Mouse (Mus musculus) thymus, postnatal 0 days (tissue): Measurements from ENCODE around the gene Eif3m. TPM values are rescaled to one million over a fixed set of nuclear protein-coding genes. Genes with fewer than 3 reads are reported as not detected.
A peak's percentile ranks its signal among the peaks of the same experiment; 100 is the strongest.
"Not testable (repeated sequence)": the region's sequence is repeated elsewhere in the genome, so short reads cannot be mapped to it uniquely, and the experiment has no call there.

Experiments
- DNase-seq: peaks from one replicate; pipeline ENCODE4 v3.0.0-alpha.2; 2015; ENCODE audit warnings: low spot score
- polyA plus RNA-seq: library from polyadenylated mRNA; unstranded; fragments of >200 nt; fragmentation: Nextera tagmentation; extraction: Ambion mirVana; gene quantifications from 2 replicates; pipeline ENCODE4 v1.2.1, GENCODE M21; 2015

Eif3m gene
- 403 and 418 TPM in 2 replicates for polyA plus RNA-seq

DNA sequence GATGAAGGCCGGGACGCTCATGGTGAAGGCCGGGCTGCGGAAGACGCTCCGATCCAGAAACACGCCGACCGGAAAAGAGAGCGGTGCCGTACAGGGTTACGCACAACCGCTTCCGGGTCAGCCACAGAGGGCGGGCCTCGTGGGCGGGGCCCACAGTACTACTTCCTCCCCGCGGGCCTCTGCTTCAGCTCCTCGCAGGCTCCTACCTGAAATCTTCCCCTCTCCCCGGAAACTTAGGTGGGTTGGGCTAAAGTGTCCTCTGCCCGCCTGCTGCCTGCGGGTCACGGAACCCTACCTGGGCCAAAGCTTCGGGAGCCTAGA, at the start of gene Eif3m:
Gene Eif3m, minus strand, starts transcription at position 114 of the 321 bp plus-strand sequence.
- DNase-seq: peak; percentile 95

- DNase-seq: no peak
These were observed 46.0 kb upstream of the Eif3m start for GRCm38 (mm10) chr2:105062741-105063372.

DNA sequence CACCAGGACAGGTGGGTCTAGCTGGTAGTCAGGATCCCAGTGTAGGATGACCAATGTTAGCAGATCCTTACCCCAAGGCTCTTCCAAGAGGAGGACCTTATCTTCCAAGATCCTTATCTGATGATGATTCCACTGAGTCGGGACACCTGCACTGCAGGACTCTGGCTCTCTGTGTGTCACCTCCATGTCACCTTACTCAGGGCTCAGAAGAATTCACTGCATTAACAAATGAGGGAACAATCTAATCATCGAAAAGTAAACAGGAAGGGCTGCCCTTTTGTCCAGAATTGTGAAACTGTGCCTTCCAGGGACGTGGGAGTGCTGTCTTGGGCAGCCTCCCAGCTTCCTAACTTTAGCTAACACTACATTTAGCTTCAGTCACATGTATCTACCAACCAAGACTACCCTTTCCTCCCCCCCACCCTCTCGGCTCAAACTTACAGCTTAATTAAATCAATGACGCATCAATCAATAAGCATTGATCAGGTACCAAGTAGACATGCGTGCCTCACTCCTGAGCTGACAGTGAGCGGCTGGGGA, 41.8 kb upstream of the Eif3m start:
- no peak for DNase-seq

DNA sequence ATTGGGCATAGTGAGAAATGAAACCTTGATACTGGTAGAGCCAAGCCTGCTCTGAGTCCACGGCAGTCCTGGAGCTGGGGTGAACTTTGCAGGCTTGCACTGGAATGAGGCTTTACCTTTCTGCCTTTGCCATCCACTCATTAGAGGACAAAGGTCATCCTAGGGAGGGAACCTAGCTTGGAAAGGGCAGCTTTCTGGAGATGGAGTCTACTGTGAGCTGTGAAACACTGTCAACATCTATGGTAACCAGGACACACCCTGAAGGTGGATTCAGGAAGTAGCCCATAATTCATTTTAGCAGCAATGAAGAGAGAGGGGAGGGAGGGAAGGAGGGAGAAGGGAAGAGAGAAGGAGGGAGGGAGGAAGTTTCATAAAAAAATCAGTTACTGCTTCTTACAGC, 38.6 kb upstream of the Eif3m start:
- DNase-seq: no peak

DNA sequence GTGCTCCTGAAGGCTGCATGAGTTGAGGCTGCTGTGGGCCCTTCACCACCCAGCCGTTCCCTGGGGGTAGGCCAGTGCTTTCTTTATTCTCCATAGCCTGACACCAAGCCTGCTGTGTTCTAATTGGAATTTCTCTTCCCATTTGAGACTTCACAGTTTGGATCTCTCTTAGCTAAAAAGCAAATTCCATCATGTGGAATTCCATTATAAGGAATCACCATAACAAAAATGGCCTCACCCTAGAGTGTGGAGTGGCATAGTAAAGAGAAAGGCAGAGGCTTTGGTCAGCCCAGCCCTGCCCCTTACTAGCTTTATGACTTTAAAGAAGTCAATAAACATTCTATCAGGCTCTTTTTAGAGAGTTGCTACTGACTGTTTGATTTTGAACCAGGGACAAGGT, 31.4 kb upstream of the Eif3m start:
- DNase-seq: no peak

DNA sequence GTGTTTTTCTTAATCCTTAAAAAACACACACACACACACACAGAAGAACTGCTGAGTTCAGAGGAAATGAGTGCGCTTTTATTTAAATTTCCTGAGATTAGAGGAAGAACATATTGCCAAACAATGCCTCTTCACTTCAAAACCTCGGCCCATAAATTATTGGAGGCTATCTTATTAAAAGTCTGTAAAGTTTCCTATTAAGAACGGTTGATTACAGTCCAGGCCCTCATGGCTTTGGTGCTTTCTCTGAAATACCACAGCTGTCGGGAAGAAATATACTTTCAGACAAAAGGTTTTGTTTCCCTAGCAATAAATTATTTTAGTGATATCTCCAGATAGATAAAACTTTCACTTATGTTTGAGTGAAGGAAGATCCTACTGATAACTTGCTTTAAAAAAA, 26.3 kb upstream of the Eif3m start:
- DNase-seq: no peak

GRCm38 (mm10) chr2:105040859-105041258, 24.0 kb upstream of the Eif3m start:
- DNase-seq: no peak

GRCm38 (mm10) chr2:105038879-105039278, 22.0 kb upstream of the Eif3m start:
- no peak for DNase-seq

- peak; percentile 61 for DNase-seq
These were observed 21.2 kb upstream of the Eif3m start for GRCm38 (mm10) chr2:105037956-105038569.

DNA sequence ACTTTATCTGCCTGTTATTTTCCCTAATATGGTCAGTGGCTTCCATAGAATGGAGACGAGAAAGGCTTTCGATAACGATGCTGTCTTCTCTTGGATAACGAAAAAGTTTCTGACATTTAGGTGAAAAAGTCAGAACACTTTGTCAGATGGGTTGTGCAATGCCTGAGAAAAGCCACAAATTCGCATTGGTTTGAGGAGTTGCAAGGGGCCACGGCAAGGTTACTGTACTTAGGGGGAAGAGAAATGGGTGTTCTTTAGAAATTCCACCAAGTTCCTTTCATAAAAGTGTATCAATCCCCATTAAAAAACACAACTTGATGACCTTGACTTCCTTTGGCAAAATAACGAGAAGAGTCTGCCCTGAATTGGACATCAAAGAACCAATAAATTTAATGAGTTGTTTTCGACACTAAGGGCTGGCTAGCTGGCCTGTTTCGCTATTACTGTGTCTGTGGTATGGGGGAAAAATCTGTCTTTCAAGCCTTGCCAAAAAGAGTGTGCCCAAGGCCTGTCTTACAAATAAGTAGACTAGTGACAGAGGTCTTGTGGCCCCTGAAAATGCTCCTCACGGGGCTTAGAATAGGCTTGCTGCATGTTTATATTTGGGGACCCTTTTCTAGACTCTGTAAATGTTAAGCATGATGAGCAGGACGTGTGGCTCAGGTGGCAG, 19.7 kb upstream of the Eif3m start:
- no peak for DNase-seq

- no peak for DNase-seq
These were observed 19.1 kb upstream of the Eif3m start for GRCm38 (mm10) chr2:105035985-105036384.

DNA sequence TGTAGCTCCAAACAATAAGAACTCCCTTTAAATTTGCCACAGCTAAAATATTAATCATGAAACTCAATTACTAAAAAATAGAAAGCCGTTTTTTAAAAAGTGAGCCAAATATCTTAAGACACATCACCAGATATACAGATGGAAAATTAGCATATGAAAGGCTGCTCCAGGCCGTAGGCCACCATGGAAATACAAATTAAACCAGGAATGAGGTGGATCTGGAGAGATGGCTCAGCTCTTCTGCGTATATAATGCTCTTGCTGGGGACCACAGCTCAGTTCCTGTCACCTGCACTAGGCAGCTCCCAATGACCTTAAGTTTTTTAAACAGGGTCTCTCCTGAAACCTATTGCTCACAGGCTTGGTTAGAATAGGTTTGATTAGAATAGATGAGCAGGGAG, 17.2 kb upstream of the Eif3m start:
- no peak for DNase-seq

DNA sequence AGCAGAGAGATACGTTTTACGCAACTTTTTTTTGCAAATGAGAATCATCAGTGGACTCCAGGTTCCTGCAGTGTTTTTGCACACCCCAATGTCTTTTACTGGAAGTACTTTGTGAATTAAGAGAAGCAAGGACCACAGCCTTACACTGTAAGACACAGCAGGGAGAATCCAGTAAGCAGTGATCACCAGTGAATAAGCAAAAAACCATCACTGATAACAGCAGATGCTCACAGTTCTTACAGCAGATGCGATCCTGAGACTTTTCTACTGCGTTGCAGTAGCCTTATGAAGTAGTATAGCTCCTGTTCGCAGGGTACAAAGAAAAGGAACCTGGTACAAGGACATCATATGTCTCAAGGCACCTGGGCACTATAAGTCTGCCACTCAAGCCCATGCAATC, 13.6 kb upstream of the Eif3m start:
- no peak for DNase-seq

GRCm38 (mm10) chr2:105028806-105029205, 11.9 kb upstream of the Eif3m start:
- DNase-seq: no peak

DNA sequence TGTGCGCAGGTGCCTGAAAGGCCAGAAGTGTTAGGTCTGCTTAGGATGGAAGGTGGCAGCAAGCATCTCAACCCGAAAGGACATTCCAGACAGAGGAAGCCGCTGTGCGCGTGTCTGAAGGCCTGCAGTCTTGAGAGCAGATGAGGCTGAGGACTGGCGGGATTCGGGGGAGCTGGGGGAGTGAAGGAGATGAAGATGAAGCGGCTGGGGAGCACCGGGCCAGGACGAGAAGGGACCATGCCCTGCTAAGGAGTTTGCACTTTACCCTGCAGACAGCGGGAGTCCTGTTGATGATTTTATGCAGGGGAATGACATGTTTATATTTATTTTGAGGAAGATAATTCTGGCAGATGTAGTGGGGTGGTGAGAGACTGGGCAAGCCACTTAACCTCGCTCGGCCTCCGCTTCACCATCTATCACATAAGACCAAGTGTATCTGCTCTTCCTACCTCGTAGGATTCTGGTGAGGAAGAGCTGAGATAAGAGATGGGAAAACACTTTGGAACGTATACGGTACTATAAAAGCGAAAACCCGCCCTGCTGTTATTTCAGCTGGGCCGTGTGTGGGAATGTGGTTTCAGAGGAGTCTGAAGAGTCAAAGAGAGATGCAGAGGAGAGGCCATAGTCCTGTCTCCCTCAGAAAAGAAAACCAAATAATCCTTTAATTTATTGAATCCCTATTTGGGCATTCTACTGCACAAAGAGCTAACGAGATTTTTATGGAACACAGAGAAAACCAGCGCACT, 10.2 kb upstream of the Eif3m start:
- DNase-seq: no peak

DNA sequence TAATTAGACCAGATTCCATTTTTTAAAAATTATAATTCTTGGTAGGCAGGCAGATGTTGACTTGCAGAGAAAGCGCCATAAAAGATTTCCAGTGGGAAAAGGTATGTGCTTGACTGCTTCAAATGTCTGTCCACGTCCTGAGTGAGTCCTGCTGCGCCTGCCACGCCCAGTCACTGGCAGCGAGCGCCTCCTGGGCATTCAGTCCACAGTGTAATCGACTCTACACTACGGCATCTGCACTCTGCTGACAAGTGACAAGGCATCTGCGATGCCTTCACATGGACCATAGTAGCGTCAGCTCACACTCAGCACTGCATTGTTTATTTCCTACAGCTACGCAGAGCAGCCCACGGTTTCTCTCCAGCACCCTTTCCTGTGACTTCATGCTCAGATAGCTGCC, 8.7 kb upstream of the Eif3m start:
- not testable (repeated sequence) for DNase-seq

- no peak for DNase-seq
These were observed 6.9 kb upstream of the Eif3m start for GRCm38 (mm10) chr2:105023815-105024214.

DNA sequence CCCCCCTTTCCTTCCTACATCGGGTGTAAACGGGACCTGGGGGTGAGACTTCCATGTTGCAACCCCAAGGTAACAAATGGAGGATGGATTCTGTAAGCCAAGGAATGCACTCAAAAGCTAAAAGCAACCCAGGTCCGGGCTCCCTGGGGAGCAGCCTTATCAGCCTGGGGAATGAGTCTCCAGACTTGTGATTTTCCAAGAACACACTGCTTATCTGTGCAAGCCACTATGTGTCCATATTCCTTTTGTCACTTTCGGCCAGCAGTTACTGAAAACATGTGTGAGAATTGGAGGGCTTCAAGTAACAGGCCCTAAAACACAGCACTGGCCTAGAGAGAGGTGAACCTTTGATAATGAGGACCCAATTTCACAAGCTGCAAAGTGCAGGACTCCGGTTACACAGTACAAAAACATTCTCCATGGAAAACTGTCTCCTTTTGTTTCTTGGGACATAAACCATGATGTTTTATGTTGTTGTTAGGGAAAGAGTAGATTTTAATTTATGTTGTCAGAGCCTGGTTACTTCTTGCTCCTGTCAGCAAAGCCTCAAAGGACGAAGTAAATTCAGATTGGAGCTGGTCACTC, 6.2 kb upstream of the Eif3m start:
- no peak for DNase-seq

DNA sequence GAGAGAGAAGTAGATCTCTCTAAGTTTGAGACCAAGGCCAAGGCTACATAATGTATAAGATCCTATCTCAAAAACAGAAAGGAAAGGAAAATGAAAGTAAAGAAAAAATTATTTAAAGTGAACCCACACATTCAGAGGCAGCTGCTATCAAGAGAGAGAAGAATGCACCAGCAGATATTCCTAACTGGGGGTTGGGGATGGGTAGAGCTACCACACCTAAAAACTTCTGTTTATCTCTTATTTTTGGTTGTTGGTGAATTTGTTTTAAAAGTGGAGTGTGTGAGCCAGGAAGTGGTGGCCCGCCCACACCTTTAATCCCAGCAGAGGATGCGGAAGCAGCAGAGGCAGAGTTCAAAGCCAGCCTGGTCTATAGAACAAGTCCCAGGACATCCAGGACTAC, 5.0 kb upstream of the Eif3m start:
- DNase-seq: peak; percentile 34

DNA sequence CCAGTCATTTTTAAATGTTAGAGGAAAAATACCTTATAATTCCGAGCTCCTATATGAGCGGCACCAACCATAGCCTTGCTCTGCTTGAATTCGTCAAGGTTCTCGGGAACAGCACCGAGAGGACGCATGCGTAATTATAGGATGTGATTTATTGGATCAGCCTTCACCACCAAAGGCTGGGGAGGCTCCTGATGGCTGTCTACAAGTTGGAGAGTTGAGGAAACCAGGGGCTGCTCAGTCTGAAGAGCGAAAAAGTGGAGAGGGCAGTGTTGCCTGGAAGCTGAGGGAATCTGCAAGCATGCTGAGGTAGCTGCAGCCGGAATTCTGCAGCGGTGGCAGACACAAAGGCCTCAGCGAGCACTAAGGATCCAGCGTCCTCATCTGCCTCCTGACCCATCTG, 4.4 kb upstream of the Eif3m start:
- DNase-seq: no peak

- no peak for DNase-seq
These were observed 2.6 kb upstream of the Eif3m start for GRCm38 (mm10) chr2:105019457-105019856.

DNA sequence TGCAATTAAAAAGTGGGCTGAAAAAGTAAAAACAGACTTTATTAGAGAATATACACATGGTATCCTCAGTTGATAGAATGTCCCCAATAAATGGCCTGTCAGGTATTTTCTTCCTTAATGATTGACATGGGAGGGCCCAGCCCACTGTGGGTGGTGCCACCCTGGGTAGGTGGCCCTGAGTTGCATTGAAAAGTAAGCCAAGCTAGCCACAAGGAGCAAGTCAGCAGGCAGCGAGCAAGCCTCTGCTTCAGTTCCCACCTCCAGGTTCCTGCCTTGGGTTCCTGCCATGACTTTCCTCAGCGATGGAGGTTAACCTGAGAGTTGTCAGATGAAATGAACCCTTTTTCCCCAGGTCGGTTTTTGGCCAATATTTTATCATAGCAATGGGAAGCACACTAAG, 922 bp upstream of the Eif3m start:
- DNase-seq: no peak
